Mouse (Mus musculus): ENCODE measurements at regions not wholly inside any gene's neighbourhood (a gene's known extent, or its start where the extent isn't known, plus 50 kb on each side); places are given as distances from the start of the nearest gene placed in this dataset.

- no peak for TF ChIP-seq CTCF (IDR thresholded peaks at IDR 0.05 in 2 of 3, conservative IDR thresholded peaks at IDR 0.05 in 1 of 3; ENCODE audit: control insufficient read depth in 1 of 3, insufficient read depth in 1 of 3, low read depth in 2 of 3, low read length in 3 of 3, poor library complexity in 1 of 3, severe bottlenecking in 1 of 3)
- no peak for TF ChIP-seq POLR2A (IDR thresholded peaks at IDR 0.05; ENCODE audit: control insufficient read depth in 1 of 2, insufficient read depth in 1 of 2, low read depth in 1 of 2, low read length in 2 of 2, poor library complexity in 1 of 2)
- no peak for TF ChIP-seq GATA1 (IDR thresholded peaks at IDR 0.05; ENCODE audit: low read depth, low read length)
- no peak for TF ChIP-seq USF1 (IDR thresholded peaks at IDR 0.05; ENCODE audit: low read depth, low read length)
- TF ChIP-seq UBTF (IDR thresholded peaks at IDR 0.05; ENCODE audit: borderline replicate concordance, insufficient read depth, low read depth, low read length) = no peak
- TF ChIP-seq USF2 (IDR thresholded peaks at IDR 0.05; ENCODE audit: borderline replicate concordance in 1 of 2, insufficient read depth in 1 of 2, low read depth in 1 of 2, low read length in 2 of 2) = no peak
- TF ChIP-seq EP300 (IDR thresholded peaks at IDR 0.05; ENCODE audit: low read depth in 1 of 2, low read length in 2 of 2) = no peak
Measured at GRCm38 (mm10) chr8:115824478-115824785, 116.8 kb upstream of the Maf start.

All from MEL (cell line).